Mouse (Mus musculus) forebrain, postnatal 0 days (tissue): ENCODE measurements around the gene Ager. TPM values are rescaled to one million over a fixed set of nuclear protein-coding genes. Genes with fewer than 3 reads are reported as not detected.

Source experiments
- ATAC-seq: fragments of 200-750 bp; cut with Nextera tagmentation; 2 replicates; pipeline ENCODE4 v1.8.0; 2017; ENCODE audit warnings: mild to moderate bottlenecking, moderate library complexity
- DNase-seq: peaks from one replicate; pipeline ENCODE4 v3.0.0-alpha.2; 2015
- H3K27ac ChIP-seq: fragments of 300-500 bp; sonication (generic); 2 replicates; pipeline ENCODE4 v1.5.1; 2014; ENCODE audit warnings: low read depth, mild to moderate bottlenecking, antibody characterized with exemption, low read length, moderate library complexity, mixed read lengths
- H3K27me3 ChIP-seq: fragments of 300-500 bp; sonication (generic); 2 replicates; pipeline ENCODE4 v1.6.1; 2014; ENCODE audit warnings: mild to moderate bottlenecking, low read length, mixed read lengths; ENCODE audit not compliant: insufficient read depth
- H3K36me3 ChIP-seq: fragments of 300-500 bp; sonication (generic); 2 replicates; pipeline ENCODE4 v1.6.1; 2014; ENCODE audit warnings: mild to moderate bottlenecking, moderate library complexity; ENCODE audit not compliant: insufficient read depth
- H3K4me1 ChIP-seq: fragments of 300-500 bp; sonication (generic); 2 replicates; pipeline ENCODE4 v1.6.1; 2014; ENCODE audit warnings: antibody characterized with exemption; ENCODE audit not compliant: insufficient read depth
- H3K4me2 ChIP-seq: fragments of 300-500 bp; sonication (generic); 2 replicates; pipeline ENCODE4 v1.6.1; 2014; ENCODE audit warnings: low read depth, mild to moderate bottlenecking, moderate library complexity
- H3K4me3 ChIP-seq: fragments of 300-500 bp; sonication (generic); 2 replicates; pipeline ENCODE4 v1.5.1; 2014; ENCODE audit warnings: low read depth, low read length, mixed read lengths
- H3K9ac ChIP-seq: fragments of 300-500 bp; sonication (generic); 2 replicates; pipeline ENCODE4 v1.6.1; 2014; ENCODE audit warnings: mild to moderate bottlenecking
- H3K9me3 ChIP-seq: fragments of 300-500 bp; sonication (generic); 2 replicates; pipeline ENCODE4 v1.6.1; 2016; ENCODE audit warnings: low read length
- CTCF ChIP-seq: sonication (generic); IDR thresholded peaks from 2 replicates; pipeline ENCODE4 v1.5.1; 2016; ENCODE audit warnings: antibody characterized with exemption, control low read depth, low read depth
- WGBS: fragments of 180-500 bp; shearing (Covaris S2); extraction: QIAGEN DNeasy Blood & Tissue Kit; methylation state at CpG from one replicate; pipeline ENCODE4 v1.1.7; 2014; 5-methylcytosine and 5-hydroxymethylcytosine counted together
- polyA plus RNA-seq: library from polyadenylated mRNA; unstranded; fragments of >200 nt; fragmentation: Nextera tagmentation; extraction: Ambion mirVana; gene quantifications from 2 replicates; pipeline ENCODE4 v1.2.1, GENCODE M21; 2015
- total RNA-seq: library from RNA; depleted of rRNA; stranded (reverse); fragments of >200 nt; gene quantifications from 2 replicates; pipeline ENCODE4 v1.2.3, GENCODE M21; 2014; rRNA removed

The Ager gene
- total RNA-seq: 1.8 and 2.8 TPM in 2 replicates
- 0.92 and 1.2 TPM in 2 replicates for polyA plus RNA-seq

- no peak within 1 kb of the TSS for H3K27ac ChIP-seq
- H3K9me3 ChIP-seq: no peaks in the 10 kb centered on the region
- no peaks in the 10 kb centered on the region for H3K27me3 ChIP-seq
- 21% methylated on average over 6 of the region's 6 CpGs for WGBS
- H3K4me1 ChIP-seq: peaks cover 5% of the 10 kb centered on the region; the same call in 1 of the 2 replicates
- TF ChIP-seq CTCF: no peak
- DNase-seq (no peak), ATAC-seq (no peak)
- H3K4me3 ChIP-seq: no peak within 1 kb of the TSS
- H3K9ac ChIP-seq: no peak within 1 kb of the TSS
- H3K36me3 ChIP-seq: peaks cover 29% of the 10 kb centered on the region
- H3K4me2 ChIP-seq: no peak within 1 kb of the TSS
Observed at GRCm38 (mm10) chr17:34597566-34598095, at the start of gene Ager. Ager (plus strand) TSS chr17:34597862.

DNA sequence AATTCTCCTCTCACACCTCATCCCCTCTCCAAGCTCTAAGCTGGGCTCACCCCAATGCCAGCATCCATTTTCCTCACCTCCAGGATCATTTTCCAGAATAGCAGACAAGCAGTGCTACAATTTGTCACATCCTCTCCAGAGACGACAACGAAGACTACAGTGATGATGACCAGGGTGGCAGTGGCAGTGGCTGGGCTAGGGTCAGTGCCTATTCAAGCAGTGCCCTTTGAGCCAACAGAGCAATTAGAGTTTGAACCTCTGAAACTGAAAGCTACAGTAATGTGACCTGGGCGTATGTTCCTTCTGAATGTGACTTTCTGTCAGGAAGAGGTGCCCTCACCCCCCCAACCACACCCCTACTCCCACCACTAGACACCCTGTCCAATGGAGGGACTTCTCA is 48.5 kb upstream of the Ager start:
- Histone ChIP-seq H3K4me2 (no peak overlapping the region), H3K9ac (no peak overlapping the region), H3K4me3 (no peak overlapping the region), H3K9me3 (no peaks in the 10 kb centered on the region), H3K27me3 (no peaks in the 10 kb centered on the region), H3K36me3 (no peaks in the 10 kb centered on the region), H3K27ac (no peak overlapping the region), H3K4me1 (no peaks in the 10 kb centered on the region)
- no peak for ATAC-seq
- WGBS: 93% methylated on average over 3 of the region's 3 CpGs
- TF ChIP-seq CTCF: no peak
- no peak for DNase-seq

DNA sequence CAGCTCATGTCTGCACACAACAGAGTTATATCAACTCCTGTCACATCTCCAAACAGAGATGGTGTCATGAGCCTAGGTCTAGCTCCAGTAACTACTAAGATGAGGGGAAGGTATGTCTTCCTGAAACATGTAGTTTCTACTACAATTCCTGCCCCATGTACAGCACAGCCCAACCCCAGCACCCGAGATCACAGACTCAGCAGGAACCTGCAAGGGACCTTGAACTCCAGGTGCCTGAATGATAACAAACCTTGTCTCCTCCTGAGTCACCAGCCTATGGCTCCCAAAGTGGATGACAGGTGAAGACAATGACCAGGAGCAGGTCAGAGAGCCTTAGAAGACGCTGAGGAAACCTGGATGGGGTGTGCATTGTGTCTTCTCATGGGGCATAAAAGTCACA is 47.8 kb upstream of the Ager start:
- no peak for TF ChIP-seq CTCF
- Histone ChIP-seq H3K4me3 (no peak overlapping the region), H3K27me3 (no peaks in the 10 kb centered on the region), H3K9me3 (no peaks in the 10 kb centered on the region), H3K27ac (no peak overlapping the region), H3K9ac (no peak overlapping the region), H3K4me1 (no peaks in the 10 kb centered on the region), H3K36me3 (no peaks in the 10 kb centered on the region), H3K4me2 (no peak overlapping the region)
- ATAC-seq (no peak), DNase-seq (no peak)
- WGBS: 86% methylated on average over 2 of the region's 2 CpGs

- Histone ChIP-seq H3K4me2 (no peak overlapping the region), H3K4me3 (no peak overlapping the region), H3K9me3 (no peaks in the 10 kb centered on the region), H3K27ac (no peak overlapping the region), H3K9ac (no peak overlapping the region), H3K4me1 (no peaks in the 10 kb centered on the region), H3K36me3 (no peaks in the 10 kb centered on the region), H3K27me3 (no peaks in the 10 kb centered on the region)
- WGBS: 23% methylated on average over 5 of the region's 5 CpGs
- no peak for ATAC-seq
- peak; percentile 87 for TF ChIP-seq CTCF
- DNase-seq: peak; percentile 52
Observed at GRCm38 (mm10) chr17:34555483-34555882, 42.2 kb upstream of the Ager start.

DNA sequence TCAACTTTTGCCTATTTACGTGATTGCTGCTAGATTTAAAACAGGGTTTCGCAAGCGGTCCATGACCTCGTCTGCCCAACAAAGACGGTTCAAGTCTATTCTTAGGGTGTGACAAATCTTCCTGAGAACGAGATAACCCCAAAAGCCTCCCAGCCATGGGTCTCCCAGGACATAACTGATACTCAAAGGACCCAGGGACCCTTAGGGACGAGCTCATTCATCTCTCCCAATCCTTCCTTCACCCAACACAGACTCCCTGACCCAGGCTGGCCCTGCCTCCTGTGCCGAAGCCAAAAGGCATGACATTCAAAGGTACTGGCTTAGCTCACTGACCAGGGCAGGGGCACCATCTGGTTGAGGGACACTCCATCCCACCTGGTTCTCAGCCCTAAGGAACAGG is 41.3 kb upstream of the Ager start:
- no peaks in the 10 kb centered on the region for H3K36me3 ChIP-seq
- H3K27ac ChIP-seq: no peak overlapping the region
- DNase-seq (no peak), ATAC-seq (no peak)
- H3K9ac ChIP-seq: no peak overlapping the region
- no peak for TF ChIP-seq CTCF
- H3K4me1 ChIP-seq: no peaks in the 10 kb centered on the region
- no peaks in the 10 kb centered on the region for H3K9me3 ChIP-seq
- H3K4me2 ChIP-seq: no peak overlapping the region
- H3K27me3 ChIP-seq: no peaks in the 10 kb centered on the region
- WGBS: 82% methylated on average over 8 of the region's 8 CpGs
- no peak overlapping the region for H3K4me3 ChIP-seq

GRCm38 (mm10) chr17:34557411-34557810 is 40.3 kb upstream of the Ager start:
- no peak overlapping the region for H3K4me3 ChIP-seq
- no peak overlapping the region for H3K4me2 ChIP-seq
- H3K27me3 ChIP-seq: no peaks in the 10 kb centered on the region
- H3K36me3 ChIP-seq: no peaks in the 10 kb centered on the region
- no peak overlapping the region for H3K9ac ChIP-seq
- no peak for DNase-seq
- no peak for ATAC-seq
- no peaks in the 10 kb centered on the region for H3K9me3 ChIP-seq
- 83% methylated on average over 11 of the region's 11 CpGs for WGBS
- no peak overlapping the region for H3K27ac ChIP-seq
- TF ChIP-seq CTCF: no peak
- H3K4me1 ChIP-seq: no peaks in the 10 kb centered on the region

DNA sequence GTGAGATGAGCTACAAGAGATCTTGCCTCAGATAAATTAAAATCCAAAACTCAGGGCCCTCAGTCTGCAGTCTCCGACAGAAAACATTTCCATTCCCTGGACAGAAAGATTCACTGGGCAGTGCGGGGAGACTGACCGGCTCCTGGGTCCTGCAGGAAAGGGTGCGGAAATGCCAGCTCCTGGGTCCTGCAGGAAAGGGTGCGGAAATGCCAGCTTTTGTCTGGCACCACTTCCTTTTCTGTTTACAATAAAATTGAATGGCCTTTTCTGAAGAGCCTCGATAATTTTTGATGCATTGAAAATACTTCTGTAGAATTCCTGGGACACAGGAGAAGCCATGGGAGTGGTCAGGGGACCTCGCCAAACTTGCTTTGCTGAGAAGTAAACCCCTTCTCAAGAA is 38.5 kb upstream of the Ager start:
- no peaks in the 10 kb centered on the region for H3K4me1 ChIP-seq
- no peaks in the 10 kb centered on the region for H3K27me3 ChIP-seq
- 77% methylated on average over 7 of the region's 7 CpGs for WGBS
- TF ChIP-seq CTCF: no peak
- H3K4me2 ChIP-seq: no peak overlapping the region
- H3K9ac ChIP-seq: no peak overlapping the region
- ATAC-seq (no peak), DNase-seq (no peak)
- H3K27ac ChIP-seq: no peak overlapping the region
- H3K36me3 ChIP-seq: no peaks in the 10 kb centered on the region
- no peak overlapping the region for H3K4me3 ChIP-seq
- H3K9me3 ChIP-seq: no peaks in the 10 kb centered on the region
